Mouse (Mus musculus) mouse embryonic stem cell (cell line): ENCODE measurements around the gene Col11a2.

Source experiments
- in situ Hi-C, 2 experiments: fragments of 300-500 bp; cut with MboI; formaldehyde crosslinking; loops; 1 replicate in 1 of 2; 3 replicates in 1 of 2; pipeline ENCODE4 v1.14.3; 2019 to 2020; ENCODE audit warnings: low sequenced_read_pairs in 2 of 2, low pct_unique_long_range_greater_than_20kb in 1 of 2, mixed read lengths in 1 of 2; ENCODE audit not compliant: unreplicated experiment in 1 of 2

The Col11a2 gene

DNA sequence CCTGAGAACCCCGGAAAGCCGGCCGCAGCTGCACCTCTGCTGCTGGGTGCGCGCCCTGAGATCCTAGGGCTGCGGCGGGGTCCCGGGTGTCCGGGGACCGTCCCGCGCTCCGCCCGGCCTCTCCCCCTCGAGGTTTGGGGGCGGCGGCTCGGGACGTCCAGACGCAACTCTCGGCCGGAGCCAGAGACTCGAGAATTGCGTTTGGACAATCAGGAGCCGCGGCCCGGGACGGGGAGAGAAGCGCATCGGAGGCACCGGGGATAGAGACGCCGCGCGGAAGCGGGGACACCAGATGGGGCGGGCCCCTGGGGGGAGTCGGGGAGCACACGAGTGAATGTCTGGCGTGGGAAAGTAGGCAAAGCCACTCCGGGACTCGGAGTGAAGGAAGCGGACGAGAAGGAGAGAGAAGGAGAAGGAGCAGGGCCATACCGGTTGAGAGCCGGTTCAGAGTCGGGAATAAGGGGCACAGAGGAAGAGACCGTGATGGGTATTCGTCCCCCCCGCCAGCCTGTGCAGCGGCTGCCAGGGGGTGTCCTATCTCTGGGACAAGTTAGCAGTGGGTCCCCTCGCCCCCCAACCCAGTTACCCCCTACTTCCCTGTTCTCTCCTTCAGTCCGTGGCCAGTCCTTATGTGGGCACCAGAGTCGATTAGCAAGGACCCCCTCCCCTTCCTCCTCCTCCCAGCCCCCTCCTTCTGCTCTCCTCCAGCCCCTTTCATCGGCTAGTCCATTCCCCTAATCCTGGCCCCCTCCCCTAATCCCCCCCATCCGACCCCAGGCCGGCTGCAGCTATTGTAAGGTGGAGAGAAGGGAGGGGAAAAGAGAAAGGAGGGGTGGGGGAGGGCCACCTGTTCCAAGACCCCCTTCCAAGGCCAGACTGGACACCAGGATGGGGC, 14.1 kb upstream of the Col11a2 start:
- in situ Hi-C loops, result no loop called here

DNA sequence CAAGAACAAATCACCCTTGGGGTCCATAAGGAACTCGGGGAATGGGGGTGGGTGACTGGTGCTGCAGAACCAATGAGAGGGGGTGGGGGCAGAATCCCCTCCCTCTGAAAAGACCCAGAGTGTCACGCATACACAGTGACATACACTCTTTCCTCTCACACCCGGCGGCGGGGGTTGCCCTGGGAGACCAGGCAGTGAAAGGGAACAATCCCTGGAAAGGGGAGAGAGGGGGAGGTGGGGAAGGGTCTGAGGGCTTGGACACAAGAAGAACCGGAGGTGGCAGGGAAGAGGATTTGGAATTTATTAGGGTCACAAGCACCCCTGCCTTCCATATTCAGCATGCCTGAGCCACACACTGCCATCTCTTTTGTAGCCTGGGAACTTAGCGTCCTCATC, 13.5 kb upstream of the Col11a2 start:
- in situ Hi-C loops, result no loop called here

DNA sequence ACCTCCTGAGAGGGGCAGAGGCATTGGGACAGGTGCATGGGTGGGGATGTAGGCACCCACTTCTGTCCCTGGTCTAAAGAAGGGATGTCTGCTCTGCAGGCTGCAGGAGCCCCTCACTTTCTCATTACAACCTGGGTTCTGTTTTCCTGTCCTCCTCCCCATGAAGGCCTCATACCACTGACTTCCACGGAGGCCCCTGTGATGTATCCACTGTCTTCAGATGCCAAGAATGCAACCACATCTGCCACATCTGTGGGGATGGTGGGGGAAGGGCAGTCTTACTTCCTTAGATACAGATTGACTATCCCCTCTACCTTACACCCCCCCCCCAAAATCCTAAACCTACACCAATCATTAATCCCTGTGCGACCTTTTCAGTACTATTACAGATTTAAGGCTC, 13.0 kb upstream of the Col11a2 start:
- in situ Hi-C loops, result no loop called here

DNA sequence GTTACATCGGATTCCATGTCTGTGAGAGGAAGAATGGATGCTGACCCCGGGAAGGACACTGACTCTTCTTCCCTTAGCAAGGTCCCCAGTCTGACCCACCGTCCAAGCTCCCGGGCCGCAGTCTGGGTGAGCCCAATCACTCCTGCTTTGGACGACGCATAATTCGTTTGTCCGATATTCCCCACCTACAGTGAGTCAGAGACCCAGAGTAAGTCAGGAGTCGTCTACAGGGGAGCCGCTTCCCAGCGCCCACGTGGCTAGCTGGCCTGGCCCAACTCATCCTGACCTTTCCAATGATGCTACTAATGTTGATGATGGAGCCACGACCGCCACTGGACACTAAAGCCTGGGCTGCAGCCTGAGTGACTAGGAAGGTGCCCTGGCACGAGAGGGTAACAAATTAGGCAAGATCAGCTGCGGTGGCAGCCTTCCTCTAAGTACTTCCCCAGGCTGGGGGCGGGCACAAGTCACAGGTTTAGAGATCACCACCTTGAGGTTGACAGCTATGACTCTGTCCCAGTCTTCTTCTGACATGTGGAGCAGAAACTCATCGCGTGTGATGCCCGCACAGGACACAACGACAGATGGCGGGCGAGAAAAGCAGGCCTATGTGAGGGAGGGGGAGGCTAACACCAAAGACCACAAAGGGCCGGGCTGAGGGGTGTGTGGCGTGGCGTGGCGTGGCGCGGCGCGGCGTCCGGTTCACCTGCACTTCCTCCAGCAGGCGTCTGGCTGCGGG, 12.2 kb upstream of the Col11a2 start:
- in situ Hi-C loops, result no loop called here

DNA sequence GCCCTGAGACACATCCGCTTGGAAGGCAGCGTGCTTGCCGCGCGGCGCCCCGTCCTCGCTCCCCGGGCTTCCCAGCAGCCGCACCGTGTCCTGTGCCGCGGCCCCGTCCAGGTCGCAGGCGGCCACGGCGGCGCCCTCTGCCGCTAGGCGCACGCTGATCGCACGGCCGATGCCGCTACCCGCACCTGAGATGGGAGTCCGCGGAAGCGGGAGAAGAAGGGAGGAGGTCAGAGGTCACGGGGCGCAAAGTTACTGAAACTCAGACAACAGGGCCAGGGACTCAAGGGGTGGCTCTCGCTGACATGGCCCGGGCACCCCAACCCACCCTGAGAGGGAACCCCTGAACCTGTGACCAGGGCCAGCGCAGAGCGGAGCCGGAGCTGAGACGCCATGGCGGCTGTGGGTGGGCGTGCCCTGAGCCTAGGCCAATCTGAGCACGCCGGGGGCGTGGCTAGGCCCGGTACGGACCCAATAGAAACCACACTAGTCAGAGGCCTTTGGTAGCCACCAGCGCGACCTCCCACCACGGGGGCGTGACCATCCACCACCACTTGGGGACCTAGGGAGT, 11.5 kb upstream of the Col11a2 start, which contains the start of gene H2-Ke6:
TSS of gene H2-Ke6 (minus strand) at position 405 of the 568 bp plus-strand sequence.
- in situ Hi-C loops, result no loop called here

DNA sequence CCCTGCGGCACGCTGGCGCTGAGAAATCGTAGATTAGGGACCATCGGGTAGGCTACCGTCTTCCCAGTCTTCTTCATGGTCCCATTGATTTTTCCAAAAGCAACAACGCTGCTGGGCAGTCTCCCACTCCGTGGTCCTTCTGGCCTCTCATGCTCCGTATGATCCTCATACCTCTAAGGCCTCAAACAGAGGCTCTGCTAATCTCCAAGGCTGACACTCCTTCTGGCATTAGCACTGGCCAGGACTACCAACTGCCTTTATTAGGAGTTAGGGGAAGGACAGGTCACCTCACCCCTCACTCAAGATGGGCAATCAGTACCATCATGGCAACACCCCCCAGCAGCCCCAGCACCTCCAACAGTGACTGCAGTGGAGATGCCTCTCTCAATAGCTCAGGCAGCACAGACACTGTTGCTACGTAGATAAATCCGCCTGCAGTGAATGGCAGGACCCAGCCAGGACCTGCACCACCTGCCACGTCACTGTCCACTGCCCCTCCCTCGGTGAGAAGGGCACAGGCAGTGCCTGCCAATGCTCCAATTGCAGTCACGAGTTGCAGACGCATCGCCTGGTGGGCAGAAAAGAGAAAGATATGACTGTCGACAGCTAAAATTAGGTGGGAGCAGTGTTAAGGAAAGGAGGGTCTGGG, 10.6 kb upstream of the Col11a2 start:
- in situ Hi-C loops, result no loop called here

DNA sequence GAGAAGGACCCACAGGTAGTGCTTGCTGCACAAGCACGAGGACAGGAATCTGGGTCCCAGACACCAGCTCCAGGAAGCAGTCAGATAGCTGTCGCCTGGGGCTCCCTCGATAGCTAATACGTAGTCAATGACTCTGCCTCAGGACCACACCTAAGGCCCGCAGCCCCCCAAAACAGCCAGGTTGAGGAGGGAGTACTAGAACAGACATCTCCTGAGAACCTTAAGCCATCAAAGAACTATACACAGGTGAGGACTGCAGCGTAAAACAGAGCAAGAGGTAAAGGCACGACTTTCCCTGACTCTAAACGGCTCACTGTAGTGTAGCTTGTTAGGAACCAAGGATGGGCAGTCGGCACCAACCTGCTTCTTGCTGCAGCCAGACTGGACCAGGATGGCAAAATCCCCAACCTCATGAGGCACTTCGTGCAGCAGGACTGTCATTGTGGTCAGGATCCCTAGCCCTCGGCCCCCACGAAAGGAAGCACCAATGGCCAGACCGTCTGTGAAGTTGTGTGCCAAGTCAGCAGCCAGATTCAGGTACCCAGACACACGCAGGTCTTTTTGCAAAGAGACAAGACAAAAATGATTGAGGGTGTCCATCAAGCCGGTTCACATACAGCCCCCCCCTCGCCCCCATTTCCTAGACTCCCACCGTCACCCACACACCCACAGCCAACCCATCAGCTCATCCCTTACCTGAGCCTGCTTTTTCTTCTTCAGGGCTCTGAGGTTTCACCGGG, 9.9 kb upstream of the Col11a2 start:
- in situ Hi-C loops, result no loop called here

GRCm38 (mm10) chr17:34029890-34030595, 9.2 kb upstream of the Col11a2 start:
- in situ Hi-C loops, result no loop called here

GRCm38 (mm10) chr17:34030861-34031326, 8.3 kb upstream of the Col11a2 start:
- in situ Hi-C loops, result no loop called here

DNA sequence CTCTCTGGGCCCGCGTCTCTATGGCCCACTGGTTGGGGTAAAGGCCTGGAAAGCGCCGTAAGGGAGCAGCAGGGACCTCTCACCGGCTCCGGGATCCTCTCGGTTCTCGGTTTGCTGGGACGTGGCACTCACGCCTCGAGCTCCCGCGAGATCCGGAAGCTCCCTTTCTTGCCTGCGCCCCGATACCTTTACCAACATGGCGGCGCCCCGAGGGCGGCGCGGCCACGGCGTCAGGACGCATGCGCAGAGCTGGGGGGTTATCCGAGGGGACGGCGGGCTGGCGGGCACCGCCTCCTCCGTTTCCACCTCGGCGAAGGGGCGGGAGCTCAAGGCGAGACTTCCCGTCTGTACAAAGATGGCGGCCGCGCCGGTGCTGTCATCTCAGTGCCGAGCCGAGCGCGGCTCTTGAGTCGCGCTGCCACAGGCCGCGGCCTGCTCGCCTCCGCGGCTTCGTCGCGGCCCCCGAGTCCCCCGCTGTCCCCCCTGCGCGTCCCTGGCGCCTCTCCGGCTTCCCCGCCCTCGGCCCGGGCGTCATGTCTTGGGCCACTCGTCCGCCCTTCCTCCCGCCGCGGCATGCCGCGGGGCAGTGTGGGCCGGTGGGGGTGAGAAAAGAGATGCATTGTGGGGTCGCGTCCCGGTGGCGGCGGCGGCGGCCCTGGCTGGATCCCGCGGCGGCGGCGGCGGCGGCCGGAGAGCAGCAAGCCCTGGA, 7.6 kb upstream of the Col11a2 start, which contains the start of the genes Slc39a7 and Rxrb:
TSS of gene Slc39a7 (minus strand) at position 218 of the 709 bp plus-strand sequence.
TSS of gene Rxrb (plus strand) at position 348 of the 709 bp plus-strand sequence.
- in situ Hi-C loops, result no loop called here

GRCm38 (mm10) chr17:34032174-34032632, 7.0 kb upstream of the Col11a2 start:
- in situ Hi-C loops, result no loop called here

GRCm38 (mm10) chr17:34032806-34033205, 6.4 kb upstream of the Col11a2 start:
- in situ Hi-C loops, result no loop called here

DNA sequence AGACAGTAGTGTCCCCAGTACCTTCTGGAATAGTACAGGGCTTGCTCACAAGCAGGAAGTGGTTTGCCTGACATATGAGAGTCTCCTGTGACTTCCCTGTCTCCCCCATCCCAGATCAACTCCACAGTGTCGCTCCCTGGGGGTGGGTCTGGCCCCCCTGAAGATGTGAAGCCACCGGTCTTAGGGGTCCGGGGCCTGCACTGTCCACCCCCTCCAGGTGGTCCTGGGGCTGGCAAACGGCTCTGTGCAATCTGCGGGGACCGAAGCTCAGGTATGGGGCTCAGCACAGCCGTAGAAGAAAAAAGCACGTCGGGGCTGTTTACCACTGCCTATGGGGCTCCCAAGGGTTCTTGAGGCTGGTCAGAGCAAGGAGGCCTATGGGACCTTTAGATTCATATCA, 5.8 kb upstream of the Col11a2 start:
- in situ Hi-C loops, result no loop called here

GRCm38 (mm10) chr17:34034064-34034463, 5.2 kb upstream of the Col11a2 start:
- in situ Hi-C loops, result no loop called here

DNA sequence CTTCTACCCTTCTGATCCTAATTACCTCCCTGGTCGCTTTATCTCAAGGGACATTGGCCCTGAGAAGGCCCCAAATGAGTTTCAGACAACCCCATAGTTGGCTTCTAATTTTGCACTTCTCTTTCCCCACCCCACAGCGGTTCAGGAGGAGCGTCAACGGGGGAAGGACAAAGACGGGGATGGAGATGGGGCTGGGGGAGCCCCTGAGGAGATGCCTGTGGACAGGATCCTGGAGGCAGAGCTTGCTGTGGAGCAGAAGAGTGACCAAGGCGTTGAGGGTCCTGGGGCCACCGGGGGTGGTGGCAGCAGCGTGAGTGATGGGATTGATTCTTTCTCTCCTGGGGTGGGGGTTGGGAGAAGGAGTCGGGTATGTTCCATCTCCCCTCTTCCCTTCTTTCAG, 3.7 kb upstream of the Col11a2 start:
- in situ Hi-C loops, result no loop called here

- in situ Hi-C loops, result no loop called here
Measured at GRCm38 (mm10) chr17:34036647-34037046, 2.6 kb upstream of the Col11a2 start.

GRCm38 (mm10) chr17:34037241-34037640, 2.0 kb upstream of the Col11a2 start:
- in situ Hi-C loops, result no loop called here
